Mouse (Mus musculus): Measurements from ENCODE around the gene Mrpl33.
"Not testable (repeated sequence)": the region's sequence is repeated elsewhere in the genome, so short reads cannot be mapped to it uniquely, and the experiment has no call there.

Gene Mrpl33

DNA sequence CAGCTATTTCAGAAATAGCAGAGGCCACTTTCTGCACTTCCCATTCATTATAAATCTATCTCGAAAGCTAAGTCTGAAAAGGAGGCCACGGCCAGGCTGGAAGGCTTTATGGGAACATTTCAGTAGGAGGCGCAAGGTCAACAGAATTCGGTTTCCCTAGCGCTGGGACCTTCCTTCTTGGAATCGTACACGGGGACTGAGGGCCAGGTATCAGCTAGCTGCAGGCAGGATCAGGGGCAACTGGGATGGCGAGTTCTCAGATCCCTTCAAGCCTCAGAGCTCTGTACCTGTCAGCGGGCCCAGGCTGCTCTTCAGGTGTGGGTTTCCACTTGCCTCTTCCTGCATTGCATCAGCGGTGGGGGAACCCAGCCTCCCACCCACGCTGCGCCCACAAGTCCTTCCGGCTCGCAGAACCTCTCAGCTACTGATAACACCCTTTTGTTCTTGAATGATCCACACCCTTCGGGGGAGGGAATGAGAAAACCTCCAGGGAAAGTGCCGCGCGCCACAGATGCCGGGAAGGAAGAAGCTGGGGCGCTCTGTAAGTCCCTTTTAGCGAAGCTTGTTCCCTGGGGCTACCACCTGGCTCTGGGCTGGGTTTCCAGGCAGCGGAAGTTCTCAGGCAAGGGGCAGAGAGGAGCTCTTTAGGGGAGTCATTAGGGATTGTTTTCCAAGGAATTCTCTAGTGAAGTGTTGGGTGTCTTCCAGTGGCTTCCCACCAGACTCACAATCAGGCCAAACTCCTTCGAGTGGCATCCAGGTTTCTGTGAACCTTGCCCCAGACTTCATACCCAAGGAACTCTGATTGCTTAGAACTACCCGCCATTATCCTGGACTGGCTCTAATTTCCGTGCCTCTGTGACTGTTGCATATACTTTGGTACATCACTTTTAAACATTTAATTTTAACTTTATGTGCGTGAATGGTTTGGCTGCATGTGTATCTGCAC lies at the start of gene Mrpl33:
Mrpl33 (plus strand) TSS at position 455 of the 949 bp plus-strand sequence.
- peak; percentile 58 for DNase-seq

DNA sequence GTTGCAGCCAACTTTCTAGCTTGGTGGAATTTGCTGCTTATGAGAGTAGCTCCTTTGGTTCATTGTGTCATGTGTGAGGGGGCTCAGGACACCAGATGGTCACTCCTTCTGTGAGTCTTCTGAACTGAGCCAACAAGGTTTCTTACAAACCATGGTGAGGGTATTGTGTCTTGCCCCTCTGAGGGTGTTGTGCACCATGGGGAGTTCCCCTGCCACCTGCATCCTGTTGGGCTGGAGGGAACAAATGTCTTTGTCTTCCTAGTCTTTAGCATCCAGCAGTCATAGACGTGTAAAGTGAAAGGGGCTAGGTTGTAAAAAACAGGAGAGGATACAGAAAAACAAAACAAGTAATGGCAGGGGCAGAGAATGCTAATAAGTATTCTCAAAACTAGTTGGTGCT lies 37.3 kb upstream of the Mrpl33 start:
- no peak for DNase-seq

DNA sequence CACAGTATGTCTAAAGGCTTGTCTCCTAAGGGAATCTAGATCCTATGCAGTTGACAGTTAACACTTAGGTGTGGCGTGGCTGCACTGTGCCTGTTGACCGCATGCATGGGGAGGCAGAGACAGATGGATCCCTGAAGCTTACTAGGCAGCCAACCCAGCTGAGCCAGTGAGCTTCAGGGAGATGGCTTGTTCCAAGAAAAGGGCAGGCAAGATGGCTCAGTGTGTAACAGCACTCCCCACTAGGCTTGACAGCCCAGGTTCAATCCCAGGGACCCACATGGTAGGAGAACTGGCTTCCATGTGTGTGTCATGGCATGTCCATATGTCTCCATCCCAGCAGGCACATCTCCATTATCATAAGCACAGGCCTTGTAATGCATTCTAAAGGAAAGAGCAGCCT lies 36.4 kb upstream of the Mrpl33 start:
- no peak for DNase-seq

DNA sequence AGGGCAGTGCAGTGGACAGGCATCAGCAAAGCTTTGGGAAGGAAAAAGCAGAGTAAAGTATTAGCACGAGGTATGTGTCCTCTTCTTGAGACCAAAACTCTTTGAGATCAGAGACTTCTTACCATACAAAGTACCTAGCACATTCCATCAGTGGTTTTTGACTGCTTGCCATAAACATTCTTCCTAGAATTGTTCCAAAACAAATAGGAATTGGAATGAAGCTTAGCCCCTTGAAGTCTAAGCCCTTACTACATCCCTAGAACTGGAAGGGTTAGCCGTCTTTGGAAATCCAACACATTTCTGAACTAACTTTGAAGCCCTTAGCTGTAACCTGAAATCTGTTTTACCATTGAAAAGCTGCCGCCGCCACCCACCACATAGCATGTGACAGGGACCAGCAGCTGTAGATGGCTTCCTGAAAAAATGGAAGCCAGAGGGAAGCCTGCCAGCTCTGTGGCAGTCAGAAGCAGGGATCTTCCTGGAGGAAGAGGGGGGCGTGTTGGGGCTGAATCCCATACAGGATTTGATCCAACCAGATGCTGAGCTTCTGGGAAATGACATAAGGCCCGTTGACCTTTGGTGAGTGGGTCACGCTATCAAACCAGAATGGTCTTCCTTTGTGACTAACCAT lies 34.6 kb upstream of the Mrpl33 start:
- DNase-seq = no peak

DNA sequence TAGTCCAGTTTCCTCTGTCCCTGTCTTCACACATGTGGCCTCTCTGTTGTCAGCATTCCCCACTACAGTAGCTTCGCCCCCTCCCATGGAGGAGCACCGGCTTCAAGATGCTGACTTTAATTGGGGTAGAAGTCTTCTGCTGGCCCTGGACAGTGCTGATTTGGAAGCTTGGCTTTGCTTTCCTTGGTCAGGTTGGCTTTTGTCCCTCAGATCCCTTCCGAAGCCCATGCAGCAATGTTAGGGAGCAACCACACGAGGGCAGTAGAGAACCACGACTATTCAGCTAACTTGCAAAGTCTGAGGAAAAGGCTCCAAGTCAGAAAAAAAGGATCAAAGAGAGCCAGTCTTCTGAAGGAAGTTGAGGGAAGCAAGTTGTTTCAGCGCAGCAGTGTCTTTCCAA lies 33.2 kb upstream of the Mrpl33 start:
- peak; percentile 78 for DNase-seq

DNA sequence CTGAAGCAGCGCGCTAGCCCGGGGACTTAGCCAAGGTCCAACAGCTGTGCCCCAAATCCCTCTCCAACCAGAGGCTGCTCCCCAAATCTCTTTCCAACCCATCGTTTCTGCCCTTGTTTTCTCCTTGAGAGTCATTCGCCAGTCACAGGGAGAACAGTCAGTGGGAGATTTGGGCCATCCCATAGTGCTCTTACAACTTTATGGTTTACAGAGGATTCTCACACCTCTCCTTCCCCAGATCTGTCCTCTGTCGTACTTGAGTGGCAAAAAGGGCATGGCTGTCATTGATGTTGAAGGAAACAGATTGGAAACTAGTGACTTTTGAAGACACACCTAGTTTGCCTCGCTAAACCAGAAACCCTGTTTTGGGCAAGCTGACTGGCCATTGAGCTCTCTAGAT lies 32.8 kb upstream of the Mrpl33 start:
- DNase-seq = no peak

DNA sequence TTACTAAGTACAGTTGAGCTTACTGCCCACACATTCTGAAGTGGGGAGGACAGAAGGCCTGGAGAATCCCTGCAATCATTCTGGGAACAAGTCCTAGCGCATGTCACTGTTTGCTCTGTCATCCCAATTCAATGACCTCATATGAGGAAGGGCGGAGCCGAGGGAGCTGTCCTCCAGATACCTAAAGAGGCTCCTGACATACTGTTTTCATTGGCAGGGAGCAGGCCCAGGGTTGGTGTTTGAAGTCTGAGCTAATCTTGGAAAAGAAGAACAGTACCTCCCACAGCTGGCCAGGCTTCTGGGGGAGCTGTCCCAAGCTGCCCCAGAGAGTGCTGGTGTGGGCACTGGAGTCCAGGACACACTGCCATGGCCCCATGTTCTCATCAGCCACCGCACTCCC lies 31.8 kb upstream of the Mrpl33 start:
- DNase-seq = no peak

DNA sequence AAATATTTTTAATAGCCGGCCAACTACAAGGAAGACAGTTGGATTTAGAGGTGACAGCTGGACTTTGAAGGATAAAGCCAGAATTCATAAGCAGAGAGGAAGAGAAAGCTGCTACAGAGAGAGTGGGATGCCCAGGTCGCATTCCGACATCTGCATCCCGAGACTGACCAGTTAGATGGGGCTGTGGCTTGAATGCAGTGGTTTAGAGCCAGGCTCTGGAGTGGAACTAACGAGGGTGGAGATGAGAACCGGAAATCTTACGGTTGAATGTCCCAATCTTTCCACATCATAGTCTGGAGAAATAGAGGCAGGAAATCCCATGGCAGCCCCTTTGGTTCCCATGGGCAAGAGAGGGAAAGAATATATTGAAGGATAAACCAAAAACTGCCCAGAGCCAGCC lies 30.7 kb upstream of the Mrpl33 start:
- no peak for DNase-seq

DNA sequence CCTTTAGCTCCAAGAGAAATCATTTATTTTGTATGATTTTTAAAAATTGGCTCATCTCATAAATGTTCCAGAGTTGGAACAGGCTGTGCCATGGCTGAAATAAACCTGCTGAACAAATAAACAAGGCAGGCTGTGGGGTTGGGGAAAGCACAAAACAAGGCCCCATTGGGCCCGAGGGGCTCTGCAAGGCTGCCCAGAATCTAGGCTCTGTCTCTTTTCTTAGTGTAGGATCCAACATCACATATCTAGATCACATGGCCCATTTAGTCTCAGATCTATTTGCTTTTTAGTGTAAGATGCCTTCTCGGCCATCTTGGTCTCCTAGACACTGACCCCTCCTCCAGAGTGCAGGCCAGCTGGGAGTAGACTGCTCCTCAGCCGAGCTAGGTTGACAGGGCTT lies 30.3 kb upstream of the Mrpl33 start:
- DNase-seq = no peak

DNA sequence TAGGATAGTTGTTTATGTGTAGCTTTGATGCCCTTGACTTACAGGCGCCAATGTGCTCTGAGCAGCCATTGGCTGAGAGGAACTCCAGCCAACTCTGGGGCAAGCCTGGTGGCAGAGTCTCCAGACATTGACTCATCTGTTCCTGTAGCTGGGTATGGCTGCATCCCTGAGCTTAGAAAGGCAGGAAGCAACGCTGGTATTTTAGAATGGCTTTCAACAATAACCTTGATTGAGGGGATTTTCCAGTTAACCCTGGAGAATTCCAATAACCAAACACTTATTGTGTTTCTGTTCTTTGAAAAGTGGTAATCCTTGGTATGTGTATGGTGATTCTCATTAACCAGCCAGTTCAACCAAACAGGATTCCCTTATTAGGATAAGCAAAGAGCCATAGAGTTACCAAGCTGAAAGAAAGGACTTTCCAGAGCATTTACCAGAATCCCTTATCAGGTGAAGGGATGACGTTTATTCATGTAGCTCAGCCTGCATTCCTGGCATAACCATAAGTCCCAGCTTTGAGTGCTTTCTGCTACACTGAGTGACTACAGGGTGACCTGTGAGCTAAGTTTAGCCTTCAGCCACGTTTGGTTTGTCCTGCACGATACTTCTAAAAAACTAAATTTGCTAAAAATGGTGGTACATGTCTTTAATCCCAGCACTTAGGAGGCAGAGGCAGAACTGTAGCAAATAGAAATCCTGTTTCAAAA lies 28.6 kb upstream of the Mrpl33 start:
- DNase-seq = no peak

DNA sequence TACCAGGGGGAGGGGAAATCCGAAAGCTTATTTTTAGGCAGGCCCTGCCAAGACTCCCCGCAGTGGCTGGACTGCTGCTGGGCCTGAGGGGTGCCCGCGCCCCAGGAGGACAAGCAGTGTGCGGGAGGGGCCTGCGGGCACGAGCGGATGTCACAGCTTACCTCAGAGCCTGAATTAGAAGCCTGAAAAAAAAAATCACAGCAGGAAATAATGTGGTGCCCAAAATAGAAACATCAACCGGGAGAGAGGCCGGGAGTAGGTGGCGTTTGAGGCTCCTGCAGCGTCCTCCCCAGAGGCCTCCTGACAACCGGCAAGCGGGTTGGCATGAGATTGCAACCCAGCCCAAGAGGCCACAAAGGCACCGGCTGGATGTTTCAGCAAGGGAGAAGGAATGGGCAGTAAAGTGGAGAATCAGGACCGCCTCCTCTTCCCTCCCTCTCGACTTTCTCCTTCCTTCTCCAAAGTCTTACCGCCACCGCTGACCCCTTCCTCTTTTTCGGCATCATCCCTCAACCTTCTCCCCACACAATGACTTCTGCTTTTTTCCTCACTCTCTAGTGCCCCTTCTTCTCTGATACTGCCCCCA lies 25.6 kb upstream of the Mrpl33 start:
- DNase-seq = peak; percentile 53

DNA sequence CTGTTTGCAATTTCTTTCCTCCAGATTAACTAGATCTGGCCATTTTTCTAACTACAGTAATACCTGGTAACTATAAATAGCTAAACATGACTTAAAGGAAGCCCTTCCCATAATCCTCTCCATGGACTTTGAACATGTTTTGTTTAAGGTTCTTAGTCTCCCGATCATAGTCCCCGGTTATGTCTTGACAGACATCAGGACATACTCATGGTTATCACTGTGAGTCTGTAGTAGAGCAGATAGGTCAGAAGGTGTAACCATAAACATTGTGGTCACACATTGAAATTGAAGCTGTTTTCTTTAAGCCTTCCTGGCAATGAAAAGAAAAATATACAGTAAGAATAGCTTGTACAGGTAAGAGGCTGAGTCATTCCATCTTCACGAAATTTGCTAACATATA lies 23.0 kb upstream of the Mrpl33 start:
- DNase-seq = no peak

DNA sequence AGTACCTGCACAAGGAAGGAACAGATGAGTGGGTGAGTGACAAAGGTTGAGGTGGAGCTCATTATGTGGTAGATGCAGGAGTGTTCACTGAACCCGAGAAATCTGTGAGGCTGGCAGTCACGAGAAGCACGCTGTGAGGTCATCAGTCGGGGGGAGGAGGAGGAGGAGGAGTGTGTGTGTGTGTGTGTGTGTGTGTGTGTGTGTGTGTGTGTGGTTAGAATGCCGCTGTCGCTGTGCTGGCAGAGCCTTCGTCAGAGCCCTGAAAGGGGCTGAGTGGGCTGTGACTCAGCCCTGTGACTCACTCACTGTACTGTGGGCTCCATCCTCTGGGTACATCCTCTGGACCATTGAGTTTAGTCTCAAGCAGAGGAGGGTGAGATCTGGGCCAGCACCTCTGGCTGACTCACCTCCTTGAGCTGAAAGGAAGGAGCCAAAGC lies 20.2 kb upstream of the Mrpl33 start:
- DNase-seq = no peak

DNA sequence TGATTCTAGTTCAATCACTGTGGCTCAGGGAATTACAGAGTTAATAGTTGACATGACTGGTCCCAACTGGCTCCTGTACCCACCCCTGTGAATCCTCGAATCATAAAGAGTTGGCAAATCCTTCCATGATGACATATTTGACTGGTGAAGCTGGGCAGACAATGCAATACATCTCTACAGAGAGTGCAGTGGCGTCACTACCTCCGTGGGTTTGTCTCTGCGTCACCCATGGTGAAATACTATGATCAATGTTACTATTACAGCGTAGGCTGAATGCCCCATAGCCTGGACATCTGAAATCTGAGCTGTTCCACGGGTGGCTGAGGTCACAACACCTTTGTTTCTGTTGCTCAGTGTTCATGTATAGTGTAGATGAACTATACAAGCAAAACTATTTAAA lies 15.5 kb upstream of the Mrpl33 start:
- DNase-seq = no peak

DNA sequence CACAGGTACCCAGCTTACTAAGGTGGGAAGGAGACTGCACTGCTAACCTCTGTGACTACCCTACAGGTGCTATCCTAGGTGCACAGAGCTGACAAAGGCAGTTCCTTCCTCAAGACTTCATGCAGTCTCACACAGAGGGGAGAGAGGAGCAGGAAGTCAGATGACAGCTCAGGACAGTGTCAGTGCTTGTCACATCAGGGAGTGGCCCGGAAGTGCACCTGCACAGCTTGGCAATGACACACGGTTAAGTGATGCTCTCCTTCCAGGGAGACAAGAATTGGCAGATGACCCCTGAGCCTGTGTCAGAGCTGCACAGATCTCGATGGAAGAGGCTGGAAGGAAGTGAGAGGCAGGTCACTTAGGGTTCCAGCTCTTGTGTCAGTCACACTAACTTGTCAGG lies 14.8 kb upstream of the Mrpl33 start:
- no peak for DNase-seq

DNA sequence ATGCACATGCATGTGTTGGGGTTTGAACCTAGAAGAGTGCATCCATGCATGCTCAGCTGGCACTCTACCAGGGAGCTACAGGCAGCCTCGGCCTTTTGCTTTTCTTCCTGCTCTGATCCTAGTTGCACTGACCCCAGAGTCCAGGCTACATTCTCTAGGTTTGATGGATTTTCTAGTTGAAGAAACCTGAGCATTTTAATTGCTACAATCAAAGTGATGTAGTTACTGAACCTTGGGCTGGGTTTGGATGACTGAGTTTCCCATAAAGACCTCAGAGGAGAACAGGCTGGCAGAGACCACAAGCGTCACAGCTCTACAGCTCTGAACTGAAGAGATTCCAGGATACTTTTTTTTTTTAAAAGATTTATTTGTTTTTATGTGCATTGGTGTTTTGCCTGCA lies 13.5 kb upstream of the Mrpl33 start:
- no peak for DNase-seq

DNA sequence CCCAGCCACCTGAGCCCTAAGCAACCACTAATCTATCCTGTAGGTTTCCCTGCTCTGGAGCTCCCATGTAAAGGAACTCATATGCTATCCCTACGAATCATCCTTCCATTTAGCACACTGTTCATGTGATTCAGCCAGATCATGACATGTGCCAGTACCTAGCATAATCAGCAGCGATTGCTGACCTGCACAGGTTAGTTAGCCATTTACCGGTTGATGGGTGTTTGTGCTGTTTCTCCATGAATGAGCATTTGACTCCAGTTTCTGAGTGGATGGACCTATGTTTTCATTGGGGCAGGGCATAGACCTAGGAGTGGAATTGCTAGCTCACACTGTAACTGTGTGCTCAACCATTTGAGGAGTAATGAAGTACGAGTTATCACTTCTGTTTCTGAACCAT lies 11.2 kb upstream of the Mrpl33 start:
- DNase-seq = no peak

DNA sequence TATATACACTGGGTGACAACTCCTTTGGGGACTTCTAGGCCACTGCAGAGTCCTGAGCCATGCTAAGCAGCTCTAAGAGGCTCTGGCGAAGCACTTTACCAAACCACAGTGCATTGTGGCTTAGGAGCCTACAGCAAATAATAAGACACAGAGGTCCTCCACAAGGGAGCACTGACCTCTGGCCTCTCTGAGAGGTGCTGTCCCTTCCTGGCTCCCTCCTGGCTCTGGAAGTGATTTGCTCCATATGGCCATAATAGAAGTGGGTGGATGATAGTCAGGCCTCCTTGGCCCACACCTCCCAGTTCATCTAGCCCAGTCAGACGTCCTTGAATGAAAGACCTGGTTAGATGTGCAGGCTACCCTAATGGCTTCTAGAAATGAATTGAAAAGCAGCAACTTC lies 8.7 kb upstream of the Mrpl33 start:
- DNase-seq = no peak

DNA sequence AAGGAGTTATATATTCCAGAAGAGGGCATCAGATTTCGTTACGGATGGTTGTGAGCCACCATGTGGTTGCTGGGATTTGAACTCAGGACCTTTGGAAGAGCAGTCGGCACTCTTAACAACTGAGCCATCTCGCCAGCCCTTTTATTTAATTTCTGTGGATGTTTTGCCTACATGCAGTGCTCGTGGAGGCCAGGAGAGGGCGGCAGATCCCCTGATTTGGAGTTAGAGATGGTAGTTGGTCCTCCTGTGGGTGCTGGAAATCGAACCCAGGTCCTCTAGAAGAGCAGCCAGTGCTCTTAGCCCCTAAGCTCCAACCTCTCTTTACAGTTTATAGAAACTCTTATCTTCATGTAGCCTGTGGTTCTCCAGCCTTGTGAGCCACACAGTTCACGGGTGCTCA lies 8.1 kb upstream of the Mrpl33 start:
- DNase-seq = not testable (repeated sequence)

DNA sequence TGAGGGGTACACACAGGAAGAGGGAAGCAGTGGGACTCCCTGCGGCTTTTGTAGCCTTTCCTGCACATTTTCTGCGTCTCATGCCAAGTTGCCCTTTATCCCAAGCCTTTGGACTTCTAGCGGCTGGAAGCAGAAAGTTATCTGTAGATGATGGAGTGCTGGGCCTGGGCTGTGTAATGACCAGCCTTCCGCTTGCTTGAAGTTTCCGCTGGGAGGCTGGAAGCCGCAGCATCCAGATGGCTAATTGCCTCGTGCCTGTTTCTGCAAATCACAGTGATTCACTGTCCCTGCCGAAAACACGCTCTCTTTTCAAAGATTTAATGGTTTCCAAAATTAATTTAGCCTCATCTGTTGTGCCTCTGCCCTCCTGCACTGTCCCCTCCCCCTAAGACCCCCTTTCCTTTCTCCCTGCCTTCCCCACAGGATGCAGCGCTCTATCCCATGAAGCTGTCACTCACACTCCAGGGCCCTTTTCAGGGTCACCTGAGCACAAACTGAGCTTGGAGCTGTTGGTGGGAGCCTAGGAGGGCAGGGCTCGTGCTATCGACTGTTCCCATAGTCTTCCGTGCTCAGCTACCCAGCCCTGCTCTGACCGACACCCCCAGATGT lies 6.9 kb upstream of the Mrpl33 start:
- DNase-seq = no peak

DNA sequence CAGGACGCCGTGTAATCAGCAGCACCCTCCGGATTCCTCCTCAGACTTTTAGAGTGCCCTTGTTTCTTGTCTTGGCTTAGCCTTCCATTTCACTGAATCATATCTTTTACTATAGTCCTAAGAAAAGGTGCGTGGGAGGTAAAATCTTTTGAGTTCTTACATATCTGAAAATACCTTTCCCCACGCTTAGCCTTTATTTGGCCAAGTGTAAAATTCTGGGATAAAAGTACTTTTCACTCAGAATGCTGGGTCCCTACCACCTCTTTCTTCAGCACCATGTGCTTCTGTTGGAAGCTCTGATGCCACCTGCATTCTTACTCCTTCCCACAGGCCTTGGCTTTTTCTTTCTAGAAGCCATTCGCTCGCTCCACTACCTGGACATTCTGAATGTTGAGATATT lies 5.6 kb upstream of the Mrpl33 start:
- DNase-seq = no peak

DNA sequence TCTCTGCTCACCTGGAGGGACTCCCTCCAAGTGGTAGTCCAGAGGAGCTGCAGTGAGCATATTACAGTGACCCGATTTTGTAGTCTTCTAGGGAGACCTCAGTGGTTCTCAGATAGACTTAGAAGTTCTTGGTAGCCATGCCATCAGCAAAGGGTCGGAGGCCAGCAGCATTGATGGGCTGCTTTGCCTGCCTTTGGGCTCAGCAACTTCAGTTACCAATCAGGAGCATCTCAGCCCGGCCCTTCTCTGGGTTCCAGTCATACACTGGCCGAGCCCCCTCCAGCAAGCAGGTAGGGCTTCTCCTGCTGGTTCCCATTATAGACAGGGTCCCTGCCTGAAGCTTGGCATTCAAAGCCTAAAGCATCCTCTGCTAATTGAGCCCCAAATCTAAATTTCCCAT lies 867 bp upstream of the Mrpl33 start:
- DNase-seq = no peak

DNA sequence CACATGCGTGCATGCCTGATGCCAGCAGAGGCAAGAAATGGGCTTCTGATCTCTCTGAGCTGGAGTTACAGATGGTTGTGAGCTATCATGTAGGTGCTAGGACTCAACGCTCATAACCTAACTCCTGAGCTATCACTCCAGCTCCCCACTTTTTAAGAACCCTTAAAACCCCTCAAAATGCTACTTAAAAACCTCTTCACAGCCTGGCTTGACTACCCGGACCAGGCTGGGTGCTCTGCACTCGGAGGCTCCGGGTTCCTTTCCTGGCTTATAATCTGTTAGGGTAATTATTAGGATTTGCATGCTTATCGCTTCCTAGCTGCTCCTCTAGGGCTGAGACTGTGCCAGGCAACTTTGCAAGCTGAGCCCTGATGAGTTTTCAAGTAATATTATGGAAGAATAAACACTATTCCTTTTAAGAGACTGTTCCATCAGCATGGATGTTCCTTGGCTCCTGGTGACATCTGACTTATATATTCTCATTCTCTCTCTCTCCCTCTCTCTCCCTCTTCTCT lies 752 bp downstream of the Mrpl33 start:
- no peak for DNase-seq

Data from retina, postnatal 1 day (tissue).